Mouse (Mus musculus) gastrocnemius, postnatal 4 days (tissue): ENCODE data around the gene Car9. TPM values are rescaled to one million over a fixed set of nuclear protein-coding genes. Genes with fewer than 3 reads are reported as not detected.
"Not testable (repeated sequence)": the region's sequence is repeated elsewhere in the genome, so short reads cannot be mapped to it uniquely, and the experiment has no call there.

Experiments used
- DNase-seq, 2 experiments: peaks; one replicate each; pipeline ENCODE4 v3.0.0; 2021 to 2022; ENCODE audit warnings: low spot score in 2 of 2, mixed read lengths in 2 of 2
- long read RNA-seq, 2 experiments: library from polyadenylated mRNA; stranded (forward); transcript quantifications; one replicate each; pipeline ENCODE4 v2.0.0; 2021
- total RNA-seq, 2 experiments: library from RNA; stranded (reverse); gene quantifications; 2 replicates each; pipeline ENCODE4 v1.2.3; 2021

Gene Car9
- 1 to 10 TPM; 1.2 to 3.1 TPM for total RNA-seq
- long read RNA-seq, experiment 1, partial matches to known transcripts: 0 of 1 reads
- long read RNA-seq, experiment 1, other reads (novel, unspliced or antisense): 0 of 1 reads
- long read RNA-seq, experiment 2, transcript Car9-201 (11 exons, 2,023 nt): major isoform, 8 of 8 reads
- long read RNA-seq, experiment 2, partial matches to known transcripts: 0 of 8 reads
- long read RNA-seq, experiment 2, other reads (novel, unspliced or antisense): 0 of 8 reads

GRCm38 (mm10) chr4:43506536-43507185 lies at the start of gene Car9:
TSS of gene Car9 (plus strand) at chr4:43506966.
- DNase-seq: no peak

DNA sequence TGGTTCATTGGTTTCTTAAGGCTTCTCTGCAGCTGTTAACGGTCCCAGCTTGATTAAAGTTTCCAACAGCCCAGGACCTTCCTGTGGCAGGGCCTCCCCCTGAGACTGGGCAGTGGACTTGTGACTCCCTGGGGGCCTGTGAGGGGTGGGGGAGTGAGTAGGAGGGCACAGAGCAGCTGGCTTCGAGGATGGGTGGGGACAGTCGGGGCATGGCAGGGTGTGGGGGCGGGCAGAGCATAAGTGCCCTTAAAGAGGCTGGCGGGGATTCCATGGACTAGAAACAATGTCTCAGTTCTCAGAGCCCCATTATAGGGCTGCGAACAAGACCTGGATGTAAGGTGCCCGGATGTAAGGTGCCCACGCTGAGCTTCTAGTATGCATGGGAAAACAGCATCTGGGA lies 49.6 kb upstream of the Car9 start:
- DNase-seq: no peak

DNA sequence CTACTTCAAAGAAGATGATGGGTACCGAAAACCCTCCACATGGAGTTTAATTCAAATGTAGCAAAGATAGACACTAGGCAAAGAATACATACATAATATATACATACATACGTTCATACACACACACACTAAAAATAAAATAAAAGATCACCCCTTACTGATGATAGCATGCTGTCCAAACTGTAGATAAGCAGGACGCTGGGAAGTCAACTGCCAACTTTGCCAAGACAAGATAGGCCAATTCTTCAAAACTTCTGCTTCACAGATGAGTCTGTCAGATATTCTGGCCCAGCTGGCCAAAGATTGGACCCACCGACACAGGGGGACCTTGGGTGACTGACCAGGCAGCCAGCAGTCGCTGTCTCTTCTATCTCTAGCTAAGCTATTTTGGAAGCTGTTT lies 43.7 kb upstream of the Car9 start:
- no peak for DNase-seq

DNA sequence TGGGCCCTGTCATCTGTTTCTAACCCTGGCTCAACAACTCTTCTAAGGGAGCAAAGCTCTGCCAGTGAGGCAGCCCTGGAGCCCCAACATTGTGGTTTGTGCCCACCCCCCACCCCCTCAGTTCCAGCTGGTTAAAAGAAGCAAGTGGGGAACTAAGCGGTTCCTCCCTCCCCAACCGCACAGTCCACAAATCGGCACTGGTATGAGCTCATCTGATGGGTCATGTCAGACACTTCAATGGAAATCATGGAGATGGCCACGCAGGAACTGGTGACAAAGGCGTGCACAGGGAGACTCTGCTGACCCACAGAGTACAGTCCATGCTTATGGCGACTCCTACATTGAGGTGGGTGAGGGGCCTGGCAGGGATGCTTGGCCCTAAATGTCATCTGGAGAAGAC lies 40.8 kb upstream of the Car9 start:
- DNase-seq: no peak

GRCm38 (mm10) chr4:43466872-43467271 lies 39.9 kb upstream of the Car9 start:
- DNase-seq: no peak

DNA sequence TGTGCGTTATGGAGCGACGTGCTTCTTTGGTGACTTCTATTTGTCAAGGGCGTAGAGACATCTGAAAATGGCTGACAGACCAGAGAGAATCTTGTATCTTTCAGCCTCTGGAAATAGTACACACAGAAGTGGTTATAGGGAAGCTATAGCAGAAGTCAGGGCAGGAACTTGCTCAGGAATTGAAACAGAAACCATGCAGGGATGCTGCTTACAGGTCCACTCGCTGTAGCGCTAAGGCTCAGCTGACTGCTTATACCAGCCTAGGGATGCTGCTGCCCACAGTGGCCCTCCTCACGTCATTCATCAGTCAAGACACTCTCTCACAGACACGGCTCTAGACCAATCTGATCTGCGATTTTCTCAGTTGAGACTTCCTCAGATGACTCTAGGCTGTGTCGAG lies 36.5 kb upstream of the Car9 start:
- no peak for DNase-seq

DNA sequence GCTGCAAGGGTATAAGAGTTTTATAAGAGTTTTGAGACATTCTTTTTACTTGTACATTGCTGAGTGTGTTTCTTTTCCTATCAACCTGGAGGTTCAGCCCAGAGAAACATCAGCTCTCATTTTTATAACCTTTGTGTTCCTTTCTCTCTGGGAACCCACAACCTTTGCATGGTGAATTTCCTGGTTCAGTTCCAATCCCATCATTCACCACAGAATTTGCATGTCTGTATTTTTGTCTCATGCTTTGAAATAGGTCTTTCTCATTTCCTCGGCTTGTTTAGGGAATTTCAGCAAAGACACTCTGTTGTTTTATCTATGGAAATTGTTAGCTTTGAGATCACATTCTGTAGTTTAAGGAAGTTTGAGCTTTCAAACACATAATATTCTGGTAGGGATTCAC lies 33.1 kb upstream of the Car9 start:
- no peak for DNase-seq

GRCm38 (mm10) chr4:43476604-43477003 lies 30.2 kb upstream of the Car9 start:
- no peak for DNase-seq

- peak; percentile 72 to 83 for DNase-seq
Observed at GRCm38 (mm10) chr4:43477857-43478533, 28.8 kb upstream of the Car9 start.

- no peak for DNase-seq
Observed at GRCm38 (mm10) chr4:43478534-43478858, 28.3 kb upstream of the Car9 start.

DNA sequence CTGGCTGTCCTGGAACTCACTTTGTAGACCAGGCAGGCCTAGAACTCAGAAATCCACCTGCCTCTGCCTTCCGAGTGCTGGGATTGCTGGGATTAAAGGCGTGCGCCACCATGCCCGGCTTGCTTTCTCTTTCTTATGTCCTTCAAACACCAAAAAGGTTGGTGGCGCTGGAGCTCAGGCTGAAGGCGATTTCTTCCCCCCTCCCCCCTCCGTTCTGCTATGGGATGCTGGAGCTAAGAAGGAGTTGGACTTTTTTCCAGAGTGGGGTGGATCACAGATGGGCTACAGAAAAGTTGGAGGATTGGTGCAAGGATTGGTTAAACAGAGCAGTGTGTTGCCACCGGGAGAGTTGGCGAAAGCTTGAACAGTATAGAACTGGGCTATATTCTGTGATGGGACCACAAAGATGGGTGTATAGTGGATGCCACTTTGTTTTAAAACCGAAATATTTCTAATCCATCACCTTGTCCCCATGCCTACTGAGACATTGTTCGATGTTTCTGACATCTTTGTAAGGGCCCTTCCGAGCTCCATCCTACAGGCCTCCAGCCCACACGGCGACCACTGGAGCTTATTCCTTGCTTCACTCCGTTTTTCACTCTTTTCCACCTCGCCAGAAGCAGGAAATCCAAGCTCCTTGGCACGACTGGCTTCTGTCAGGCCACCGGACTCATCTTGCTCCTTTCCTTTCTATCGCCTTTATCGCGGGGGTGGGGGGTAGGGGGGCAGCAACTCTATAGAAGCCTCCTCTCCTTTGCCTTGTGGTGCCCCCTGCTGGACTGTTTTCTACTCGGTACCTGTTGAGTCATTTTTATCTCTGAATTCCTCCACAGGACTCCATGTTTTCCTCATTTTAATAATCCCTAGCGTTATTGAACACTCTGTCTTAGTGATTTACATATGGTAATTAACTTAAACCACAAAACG lies 27.6 kb upstream of the Car9 start:
- peak; percentile 59 to 84 for DNase-seq

- no peak for DNase-seq
Observed at GRCm38 (mm10) chr4:43480985-43481384, 25.8 kb upstream of the Car9 start.

GRCm38 (mm10) chr4:43481894-43482456 lies 24.8 kb upstream of the Car9 start:
- DNase-seq: no peak

- DNase-seq: peak in 1 of 2 experiments; percentile 10
Observed at GRCm38 (mm10) chr4:43482591-43482990, 24.2 kb upstream of the Car9 start.

DNA sequence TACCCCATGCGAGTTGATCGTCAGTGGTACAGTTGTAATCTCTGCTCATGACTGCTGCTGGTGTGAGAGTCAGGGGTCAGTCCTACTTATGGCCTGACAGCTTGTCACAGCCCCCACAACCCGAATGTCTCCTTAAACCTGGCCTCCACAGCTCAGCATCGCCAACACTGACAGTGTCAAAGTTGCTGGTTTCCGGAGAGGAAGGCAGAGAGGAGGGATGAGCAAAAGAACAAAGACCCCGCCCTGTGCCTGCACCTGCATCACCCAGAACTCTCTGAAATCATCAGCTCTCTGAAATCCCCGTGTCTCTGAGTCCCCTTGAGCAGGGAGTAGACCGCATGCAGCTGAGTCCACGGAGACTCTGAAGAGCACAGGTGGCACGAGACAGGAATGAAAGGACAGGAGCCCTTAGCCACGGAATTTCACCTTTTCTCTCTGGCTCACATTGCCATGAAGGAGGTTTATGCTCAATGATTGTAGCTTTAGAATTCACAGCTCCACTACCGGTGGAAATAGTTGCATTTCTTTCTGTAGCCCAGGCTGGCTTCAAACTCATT lies 23.2 kb upstream of the Car9 start, which contains the start of gene Sit1:
Gene Sit1, minus strand, starts transcription at position 200 of the 557 bp plus-strand sequence.
- DNase-seq: no peak

DNA sequence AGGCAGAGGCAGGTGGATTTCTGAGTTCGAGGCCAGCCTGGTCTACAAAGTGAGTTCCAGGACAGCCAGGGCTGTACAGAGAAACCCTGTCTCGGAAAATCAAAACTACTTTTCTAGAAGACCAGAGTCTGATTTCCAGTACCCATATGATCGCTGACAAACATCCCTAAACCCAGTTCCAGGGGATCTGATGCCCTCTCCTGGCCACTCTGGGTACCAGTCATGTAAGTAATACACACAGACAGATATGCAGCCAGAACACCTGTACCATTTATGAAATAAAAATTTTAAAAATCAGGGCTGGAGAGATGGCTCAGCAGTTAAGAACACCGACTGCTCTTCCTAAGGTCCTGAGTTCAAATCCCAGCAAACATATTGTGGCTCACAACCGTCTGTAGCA lies 21.1 kb upstream of the Car9 start:
- DNase-seq: not testable (repeated sequence)

- DNase-seq: no peak
Observed at GRCm38 (mm10) chr4:43489611-43490010, 17.2 kb upstream of the Car9 start.

GRCm38 (mm10) chr4:43490801-43491200 lies 16.0 kb upstream of the Car9 start:
- no peak for DNase-seq

GRCm38 (mm10) chr4:43492101-43492820 lies 14.5 kb upstream of the Car9 start:
- DNase-seq: no peak

GRCm38 (mm10) chr4:43492821-43493185 lies 14.0 kb upstream of the Car9 start, which contains the start of gene Ccdc107:
TSS of gene Ccdc107 (plus strand) at chr4:43492900.
- peak; percentile 72 to 86 for DNase-seq
